Mouse (Mus musculus): ENCODE measurements around the gene Tcam1. TPM values are rescaled to one million over a fixed set of nuclear protein-coding genes. Genes with fewer than 3 reads are reported as not detected.

Tcam1 gene
- polyA plus RNA-seq, 1 experiment from 2014 or later: 0.24 TPM

DNA sequence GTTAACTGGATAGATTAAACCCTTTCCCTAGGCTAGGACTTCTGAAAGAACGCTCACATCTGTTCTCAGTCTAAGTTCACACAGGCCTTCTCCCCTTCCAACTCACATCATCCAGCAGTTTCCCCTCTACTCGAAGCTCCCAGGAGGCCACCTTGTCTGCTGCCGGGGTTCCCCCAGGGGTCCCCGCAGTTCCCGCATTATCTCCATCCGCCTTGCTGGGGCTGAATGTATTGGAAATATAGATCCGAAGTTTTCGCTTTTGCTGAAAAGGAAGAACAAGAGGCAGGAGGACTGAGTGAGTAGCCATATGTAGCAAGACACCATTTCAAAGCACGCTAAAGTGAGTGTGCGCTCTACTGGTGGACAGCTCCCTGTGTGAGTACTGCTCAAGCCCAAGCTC, 10.0 kb upstream of the Tcam1 start:
- WGBS: 87% methylated on average over 10 of the region's 10 CpGs
- Histone ChIP-seq H3K36me3 (peaks cover 63% of the 10 kb centered on the region), H3K9ac (no peak overlapping the region), H3K9me3 (no peaks in the 10 kb centered on the region), H3K27ac (no peak overlapping the region), H3K4me2 (no peak overlapping the region), H3K4me3 (no peak overlapping the region), H3K27me3 (no peaks in the 10 kb centered on the region), H3K4me1 (peaks cover 41% of the 10 kb centered on the region)
- no peak for ATAC-seq (ENCODE audit: borderline replicate concordance, extremely low read depth, low FRiP score, low TSS enrichment)

DNA sequence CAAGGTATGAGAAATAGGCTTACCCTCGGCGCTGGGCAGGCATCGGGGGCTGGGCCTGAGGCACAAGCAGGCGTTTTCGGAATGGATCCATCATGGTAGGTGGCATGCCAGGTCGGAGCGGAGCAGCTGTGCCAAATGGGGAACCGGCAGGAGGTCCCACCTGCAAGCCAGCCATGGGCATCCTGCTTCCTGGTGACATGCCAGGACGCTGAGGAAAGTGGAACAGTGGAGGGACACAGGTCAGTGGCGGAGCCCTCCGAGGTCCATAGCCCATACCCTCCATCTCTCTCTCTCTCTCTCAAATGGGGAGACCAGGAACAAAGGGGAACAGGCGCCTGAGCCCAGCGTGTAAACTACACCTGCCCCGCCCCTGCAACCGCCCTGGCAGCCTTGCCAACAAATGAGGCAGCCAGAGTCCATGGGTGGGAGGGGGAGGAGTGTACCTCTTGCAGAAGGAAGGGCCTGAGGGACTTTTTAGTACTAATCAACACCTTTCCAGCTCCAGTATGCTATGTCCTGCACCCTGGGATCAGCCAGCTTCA, 9.1 kb upstream of the Tcam1 start:
- Histone ChIP-seq H3K27me3 (no peaks in the 10 kb centered on the region), H3K9ac (no peak overlapping the region), H3K36me3 (peaks cover 54% of the 10 kb centered on the region), H3K4me1 (peaks cover 43% of the 10 kb centered on the region), H3K4me2 (0 out of 2 replicates have a peak overlapping the region, but pooled peaks have one; percentile 49), H3K27ac (peak overlapping the region; percentile 82; the same call in 1 of the 2 replicates), H3K9me3 (no peaks in the 10 kb centered on the region), H3K4me3 (no peak overlapping the region)
- whole genome bisulfite sequencing: 67% methylated on average over 15 of the region's 15 CpGs
- no peak for ATAC-seq (ENCODE audit: borderline replicate concordance, extremely low read depth, low FRiP score, low TSS enrichment)

DNA sequence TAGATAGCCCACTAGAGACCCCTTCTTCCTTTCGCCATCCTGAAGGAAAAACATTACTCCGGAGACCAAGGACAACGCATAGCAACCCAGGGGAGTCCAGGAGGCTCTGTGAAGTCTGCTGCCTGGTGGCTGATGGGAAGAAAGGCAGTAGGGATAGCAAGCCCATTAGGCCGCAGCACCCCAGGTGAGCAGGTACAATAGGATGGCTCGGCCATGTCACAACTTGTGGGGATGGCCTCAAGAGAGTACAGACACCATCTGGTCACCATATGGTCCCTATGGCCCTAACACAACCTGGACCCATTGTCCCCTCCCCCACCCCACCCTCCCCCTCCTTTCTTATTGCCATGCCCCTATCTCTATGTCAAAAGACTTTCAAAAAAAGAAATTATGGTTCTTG, 8.6 kb upstream of the Tcam1 start:
- ATAC-seq (ENCODE audit: borderline replicate concordance, extremely low read depth, low FRiP score, low TSS enrichment): no peak
- Histone ChIP-seq H3K4me1 (peaks cover 43% of the 10 kb centered on the region), H3K27me3 (no peaks in the 10 kb centered on the region), H3K27ac (peak overlapping the region; percentile 82), H3K9me3 (no peaks in the 10 kb centered on the region), H3K4me2 (peak overlapping the region; percentile 49), H3K9ac (no peak overlapping the region), H3K4me3 (0 out of 2 replicates have a peak overlapping the region, but pooled peaks have one; percentile 20), H3K36me3 (peaks cover 49% of the 10 kb centered on the region)
- WGBS: 61% methylated on average over 5 of the region's 5 CpGs

DNA sequence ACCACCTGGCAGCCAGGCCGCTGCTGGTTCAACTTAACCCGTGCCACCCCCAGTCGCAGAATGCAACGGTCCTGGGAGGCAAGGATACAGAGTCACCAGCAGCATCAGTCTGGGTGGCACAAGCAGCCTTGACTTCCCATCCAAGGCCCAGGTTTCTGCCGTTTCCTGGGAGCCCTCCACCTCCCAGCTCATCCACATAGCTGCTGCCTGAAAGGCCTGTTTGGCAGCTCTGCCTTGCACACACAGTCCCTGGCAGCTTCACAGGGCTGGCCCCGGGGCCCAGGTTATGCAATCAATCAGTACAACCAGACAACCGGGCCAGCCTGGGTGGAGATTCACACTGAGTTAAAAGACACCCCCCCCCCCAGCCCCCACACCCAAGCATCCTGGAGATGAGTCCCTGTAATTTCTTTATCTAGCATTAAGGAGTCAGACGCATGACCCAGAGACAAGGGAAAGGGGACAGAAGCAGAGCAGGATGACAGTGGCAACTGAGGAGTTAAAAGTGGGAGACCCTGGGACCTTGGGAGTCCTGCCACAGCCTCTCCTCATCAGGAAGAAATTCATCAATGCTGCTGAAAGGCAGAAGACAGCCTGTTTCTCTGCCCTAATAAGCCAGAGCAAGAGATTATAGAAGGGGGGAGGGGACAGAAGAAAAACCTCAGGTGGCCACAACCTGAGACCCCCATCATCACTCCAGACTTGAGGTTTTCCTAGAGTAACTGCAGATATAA, 8.0 kb upstream of the Tcam1 start:
- Histone ChIP-seq H3K4me1 (peaks cover 47% of the 10 kb centered on the region), H3K27ac (peak overlapping the region; percentile 82), H3K36me3 (peaks cover 43% of the 10 kb centered on the region), H3K27me3 (no peaks in the 10 kb centered on the region), H3K4me3 (peak overlapping the region; percentile 20), H3K9me3 (no peaks in the 10 kb centered on the region), H3K4me2 (peak overlapping the region; percentile 49), H3K9ac (peak overlapping the region; percentile 35)
- 25% methylated on average over 8 of the region's 8 CpGs for WGBS
- no peak for ATAC-seq (ENCODE audit: borderline replicate concordance, extremely low read depth, low FRiP score, low TSS enrichment)

DNA sequence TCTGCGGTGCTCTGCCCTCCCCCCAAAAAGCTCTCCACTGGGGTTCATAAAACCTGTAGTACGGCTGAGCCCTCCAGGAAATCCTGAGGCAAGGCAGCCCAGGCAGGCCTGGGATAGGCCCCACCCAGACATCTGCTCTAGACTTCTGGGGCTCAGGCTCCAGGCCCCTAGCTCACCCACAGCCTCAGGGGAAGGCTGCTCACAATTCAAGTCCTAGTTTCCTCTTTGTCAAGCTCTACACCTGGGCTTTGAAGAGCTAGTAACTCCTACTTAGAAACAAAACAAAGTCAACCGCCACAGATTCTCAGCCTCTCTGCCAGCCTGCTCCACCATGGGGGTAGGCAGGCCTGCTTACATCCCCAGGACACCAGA, 7.4 kb upstream of the Tcam1 start:
- H3K9ac ChIP-seq: peak overlapping the region; percentile 35
- H3K4me3 ChIP-seq: peak overlapping the region; percentile 20
- 26% methylated on average over 3 of the region's 3 CpGs for WGBS
- H3K4me1 ChIP-seq: peaks cover 52% of the 10 kb centered on the region
- peak overlapping the region; percentile 82 for H3K27ac ChIP-seq
- H3K9me3 ChIP-seq: no peaks in the 10 kb centered on the region
- no peaks in the 10 kb centered on the region for H3K27me3 ChIP-seq
- peak overlapping the region; percentile 49 for H3K4me2 ChIP-seq
- no peak for ATAC-seq (ENCODE audit: borderline replicate concordance, extremely low read depth, low FRiP score, low TSS enrichment)
- H3K36me3 ChIP-seq: peaks cover 37% of the 10 kb centered on the region

DNA sequence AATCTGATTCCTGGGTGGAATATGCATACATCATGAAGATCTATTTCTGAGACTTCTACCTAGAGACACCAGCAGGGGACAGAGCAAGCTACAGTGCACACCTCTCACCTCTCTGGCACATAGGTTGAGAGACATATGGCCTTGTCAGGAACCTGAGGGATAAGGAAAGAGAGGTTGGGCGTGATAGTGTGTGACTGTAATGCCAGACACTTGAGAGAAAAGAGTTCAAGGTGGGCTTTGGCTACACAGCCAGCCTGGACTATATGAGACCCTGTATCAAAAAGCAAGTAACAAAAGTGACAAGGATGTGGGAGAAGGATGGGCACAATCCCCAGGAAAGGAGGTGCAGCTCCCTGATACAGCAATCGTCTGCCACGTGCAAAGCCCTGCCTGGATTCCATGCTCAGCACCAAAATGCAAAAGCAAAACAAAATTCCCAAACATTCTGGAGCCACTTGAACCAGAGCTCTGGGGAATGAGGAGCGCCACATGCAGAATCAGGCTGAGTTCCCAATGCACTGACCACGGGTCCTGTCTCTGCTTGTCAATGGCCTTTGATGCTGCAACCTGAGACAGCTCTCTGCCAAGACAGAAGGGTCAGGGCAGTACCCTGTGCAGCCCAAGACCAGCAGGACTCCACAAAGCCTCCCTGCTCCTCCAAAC, 5.2 kb upstream of the Tcam1 start:
- Histone ChIP-seq H3K9me3 (no peaks in the 10 kb centered on the region), H3K27me3 (no peaks in the 10 kb centered on the region), H3K9ac (peak overlapping the region; percentile 96), H3K27ac (peak overlapping the region; percentile 98), H3K36me3 (peaks cover 15% of the 10 kb centered on the region), H3K4me3 (peak overlapping the region; percentile 90), H3K4me1 (peaks cover 72% of the 10 kb centered on the region), H3K4me2 (peak overlapping the region; percentile 71)
- ATAC-seq (ENCODE audit: borderline replicate concordance, extremely low read depth, low FRiP score, low TSS enrichment): no peak
- 21% methylated on average over 5 of the region's 5 CpGs for WGBS

DNA sequence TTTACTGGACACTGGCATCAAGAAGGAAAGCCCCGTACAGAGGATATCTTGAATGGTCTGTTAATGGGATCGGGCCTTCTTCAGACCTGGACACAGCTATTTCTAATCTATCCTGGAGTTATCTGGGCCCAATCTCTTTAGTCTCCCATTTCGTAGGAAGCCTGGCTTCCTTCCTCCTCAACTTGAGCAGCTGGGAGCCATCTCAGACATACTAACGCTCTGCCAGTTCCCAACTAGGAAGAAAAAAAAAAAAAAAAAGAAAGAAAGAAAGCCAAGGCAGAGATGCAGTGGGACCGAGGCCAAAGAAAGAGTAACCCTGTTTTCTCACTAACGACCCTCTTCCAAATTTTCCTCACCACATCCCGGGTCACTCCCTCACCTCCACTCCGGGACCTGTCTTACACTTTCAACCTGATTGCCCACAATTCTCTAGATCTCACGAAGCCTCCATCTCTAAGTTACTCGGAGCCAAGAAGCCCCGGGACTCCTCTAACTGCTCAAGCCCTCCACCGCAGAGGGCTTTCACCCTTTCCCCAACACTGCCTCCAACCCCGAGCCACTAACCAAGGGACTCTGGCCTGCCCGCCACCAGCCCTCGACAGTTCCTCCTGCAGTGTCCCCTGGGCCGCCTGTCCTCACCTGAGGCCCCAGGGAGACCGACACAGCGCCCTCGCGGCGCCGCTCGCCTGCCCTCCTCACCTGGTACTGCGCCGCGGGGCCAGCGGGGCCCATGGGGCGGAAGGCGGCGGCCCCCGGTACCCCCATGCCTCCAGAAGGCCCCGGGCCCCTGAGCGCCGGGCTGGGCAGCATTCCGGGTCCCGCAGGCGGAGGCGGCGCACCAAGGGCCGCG, 4.5 kb upstream of the Tcam1 start:
- Histone ChIP-seq H3K36me3 (peaks cover 7% of the 10 kb centered on the region), H3K4me2 (peak overlapping the region; percentile 71), H3K27ac (peak overlapping the region; percentile 98), H3K4me3 (peak overlapping the region; percentile 90), H3K4me1 (peaks cover 74% of the 10 kb centered on the region), H3K27me3 (no peaks in the 10 kb centered on the region), H3K9ac (peak overlapping the region; percentile 96), H3K9me3 (no peaks in the 10 kb centered on the region)
- WGBS: 1% methylated on average over 41 of the region's 41 CpGs
- ATAC-seq (ENCODE audit: borderline replicate concordance, extremely low read depth, low FRiP score, low TSS enrichment): peak; percentile 27

DNA sequence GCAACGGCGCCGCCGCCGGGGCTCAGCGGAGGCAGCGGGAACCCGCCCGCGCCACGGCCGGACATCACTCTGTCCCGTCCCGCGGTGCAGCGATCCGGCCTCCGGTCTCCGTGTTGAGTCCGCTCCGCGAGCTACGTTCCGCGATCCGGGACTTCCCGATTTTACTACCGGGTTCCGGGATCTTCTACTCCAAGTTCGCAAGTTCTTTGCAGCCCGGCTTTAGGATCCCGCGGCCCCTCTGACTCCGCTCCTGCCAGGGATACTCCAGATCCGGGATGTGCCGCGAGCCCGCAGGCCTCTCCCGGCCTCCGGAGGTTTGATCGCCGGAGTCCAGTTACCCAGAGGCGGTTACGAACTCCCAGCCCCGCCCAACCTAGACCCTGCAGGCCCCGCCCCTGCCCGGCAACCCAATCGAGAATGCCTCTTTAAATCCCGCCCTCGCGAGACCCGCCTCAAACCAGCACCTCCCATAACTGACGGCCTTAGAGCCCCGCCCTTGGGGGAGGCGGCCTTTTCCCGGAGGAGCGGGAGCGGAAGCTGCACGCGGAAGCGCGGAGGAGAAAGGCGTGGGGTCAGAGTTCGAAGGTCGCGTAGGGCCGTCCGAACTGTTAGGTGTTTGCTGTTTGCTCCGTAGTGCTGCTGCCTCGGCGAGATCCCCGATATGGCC, 3.7 kb upstream of the Tcam1 start, which contains the start of gene Smarcd2:
Gene Smarcd2 (minus strand): TSS at position 329 of the 667 bp plus-strand sequence.
- Histone ChIP-seq H3K9ac (peak within 1 kb of the TSS; percentile 96), H3K36me3 (no peaks in the 10 kb centered on the region; the same call in 1 of the 2 replicates), H3K27ac (peak within 1 kb of the TSS; percentile 98), H3K27me3 (no peaks in the 10 kb centered on the region), H3K4me2 (peak within 1 kb of the TSS; percentile 78), H3K4me3 (peak within 1 kb of the TSS; percentile 90), H3K9me3 (no peaks in the 10 kb centered on the region), H3K4me1 (peaks cover 67% of the 10 kb centered on the region)
- under 1% methylated on average over 72 of the region's 72 CpGs for WGBS
- peak; percentile 91 for ATAC-seq (ENCODE audit: borderline replicate concordance, extremely low read depth, low FRiP score, low TSS enrichment)

DNA sequence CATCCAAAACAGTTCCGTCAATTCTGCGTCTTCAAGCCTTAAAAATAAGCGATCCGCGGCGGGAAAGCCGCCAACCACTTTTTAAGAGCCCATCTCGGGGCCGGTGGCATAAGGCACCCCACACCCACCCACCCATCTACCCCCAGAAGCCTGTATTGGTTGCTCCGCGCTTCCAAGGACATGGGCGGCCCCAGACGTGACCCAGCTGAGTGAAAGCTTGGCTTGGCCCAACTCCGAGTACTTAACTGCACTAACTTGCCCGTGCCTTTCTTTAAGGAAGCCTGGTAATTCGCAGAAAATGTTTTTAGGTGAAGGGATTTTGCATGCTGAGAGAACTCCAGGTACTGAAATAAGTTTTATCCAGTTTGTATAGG, 3.2 kb upstream of the Tcam1 start:
- H3K4me1 ChIP-seq: peaks cover 62% of the 10 kb centered on the region
- no peak for ATAC-seq (ENCODE audit: borderline replicate concordance, extremely low read depth, low FRiP score, low TSS enrichment)
- H3K9ac ChIP-seq: peak overlapping the region; percentile 56
- H3K4me3 ChIP-seq: peak overlapping the region; percentile 90
- H3K36me3 ChIP-seq: no peaks in the 10 kb centered on the region
- no peaks in the 10 kb centered on the region for H3K9me3 ChIP-seq
- peak overlapping the region; percentile 87 for H3K27ac ChIP-seq
- H3K27me3 ChIP-seq: no peaks in the 10 kb centered on the region
- peak overlapping the region; percentile 78 for H3K4me2 ChIP-seq
- WGBS: 7% methylated on average over 16 of the region's 16 CpGs

DNA sequence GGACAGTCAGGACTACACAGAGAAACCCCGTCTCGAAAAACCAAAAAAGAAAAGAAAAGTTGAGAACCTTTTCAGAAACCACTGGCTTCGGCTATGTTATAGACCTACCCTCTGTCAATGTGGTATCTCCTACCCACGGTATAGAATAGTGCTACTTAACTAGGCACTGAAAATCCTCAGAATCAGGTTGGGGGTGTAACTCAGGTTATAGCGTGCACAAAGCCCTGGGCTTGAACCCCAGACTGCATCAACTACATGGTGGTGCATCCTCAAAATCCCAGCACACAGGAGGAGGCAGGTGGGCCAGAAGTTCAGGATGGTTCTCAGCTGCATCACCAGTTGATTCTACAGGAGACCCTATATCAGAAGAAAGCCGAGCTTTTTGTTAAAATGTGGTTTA, 2.7 kb upstream of the Tcam1 start:
- Histone ChIP-seq H3K9ac (no peak overlapping the region), H3K4me2 (peak overlapping the region; percentile 78; the same call in 1 of the 2 replicates), H3K36me3 (no peaks in the 10 kb centered on the region), H3K27ac (peak overlapping the region; percentile 87), H3K9me3 (no peaks in the 10 kb centered on the region), H3K4me1 (peaks cover 57% of the 10 kb centered on the region), H3K4me3 (peak overlapping the region; percentile 90; the same call in 1 of the 2 replicates), H3K27me3 (no peaks in the 10 kb centered on the region)
- WGBS: 93% methylated on average over 6 of the region's 6 CpGs
- ATAC-seq (ENCODE audit: borderline replicate concordance, extremely low read depth, low FRiP score, low TSS enrichment): no peak

DNA sequence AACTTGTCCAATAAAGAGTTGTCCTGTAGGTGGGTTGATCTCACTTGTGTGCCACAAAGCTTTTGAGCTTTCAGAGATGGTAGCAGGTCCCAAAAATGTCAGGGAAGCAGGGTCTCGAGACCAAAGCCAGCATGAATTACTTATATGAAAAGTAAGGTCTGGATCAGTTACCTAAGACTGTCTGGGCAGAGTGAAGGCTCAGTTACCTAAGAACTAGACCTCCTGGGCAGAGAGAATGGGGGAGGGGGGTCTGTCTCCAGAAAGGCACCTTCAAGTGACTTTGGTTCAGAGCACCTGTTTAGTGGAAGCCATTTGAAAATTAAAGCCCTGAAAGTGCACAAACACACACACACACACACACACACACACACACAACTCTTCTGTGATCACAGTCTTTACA, 2.1 kb upstream of the Tcam1 start:
- peak overlapping the region; percentile 87 for H3K27ac ChIP-seq
- no peaks in the 10 kb centered on the region for H3K9me3 ChIP-seq
- H3K36me3 ChIP-seq: no peaks in the 10 kb centered on the region
- ATAC-seq (ENCODE audit: borderline replicate concordance, extremely low read depth, low FRiP score, low TSS enrichment): no peak
- peaks cover 51% of the 10 kb centered on the region for H3K4me1 ChIP-seq
- H3K4me2 ChIP-seq: no peak overlapping the region
- no peak overlapping the region for H3K4me3 ChIP-seq
- 84% methylated on average over 1 of the region's 1 CpGs for WGBS
- no peak overlapping the region for H3K9ac ChIP-seq
- H3K27me3 ChIP-seq: no peaks in the 10 kb centered on the region

Data from lung, embryonic 15.5 days (tissue).